Mouse (Mus musculus): Measurements from ENCODE around the gene Gm18336.
"Not testable (repeated sequence)": the region's sequence is repeated elsewhere in the genome, so short reads cannot be mapped to it uniquely, and the experiment has no call there.

Gene Gm18336

GRCm38 (mm10) chrX:73398636-73399035, at the start of gene Gm18336:
TSS of gene Gm18336 (minus strand) at chrX:73398736.
- DNase-seq (ENCODE audit: low spot score in 2 of 2): not testable (repeated sequence)

GRCm38 (mm10) chrX:73441428-73441827, 42.9 kb upstream of the Gm18336 start:
- DNase-seq (ENCODE audit: low spot score in 2 of 2): no peak

- DNase-seq (ENCODE audit: low spot score in 2 of 2): no peak
Observed at GRCm38 (mm10) chrX:73435252-73435651, 36.7 kb upstream of the Gm18336 start, which contains the start of gene Trex2. TSS of gene Trex2 (minus strand) at chrX:73435344.

GRCm38 (mm10) chrX:73432850-73433249, 34.3 kb upstream of the Gm18336 start:
- DNase-seq (ENCODE audit: low spot score in 2 of 2): no peak

GRCm38 (mm10) chrX:73430036-73430435, 31.5 kb upstream of the Gm18336 start:
- no peak for DNase-seq (ENCODE audit: low spot score in 2 of 2)

- DNase-seq (ENCODE audit: low spot score in 2 of 2): no peak
Observed at GRCm38 (mm10) chrX:73412767-73413166, 14.2 kb upstream of the Gm18336 start.

- no peak for DNase-seq (ENCODE audit: low spot score in 2 of 2)
Observed at GRCm38 (mm10) chrX:73410880-73411517, 12.5 kb upstream of the Gm18336 start, which contains the start of gene Zfp92. TSS of gene Zfp92 (plus strand) at chrX:73411096.

- no peak for DNase-seq (ENCODE audit: low spot score in 2 of 2)
Observed at GRCm38 (mm10) chrX:73401616-73402015, 3.1 kb upstream of the Gm18336 start.

- DNase-seq (ENCODE audit: low spot score in 2 of 2): no peak
Observed at GRCm38 (mm10) chrX:73400951-73401350, 2.4 kb upstream of the Gm18336 start.

- DNase-seq (ENCODE audit: low spot score in 2 of 2): no peak
Observed at GRCm38 (mm10) chrX:73396446-73396845, 2.1 kb downstream of the Gm18336 start.

GRCm38 (mm10) chrX:73391481-73391880, 7.1 kb downstream of the Gm18336 start:
- no peak for DNase-seq (ENCODE audit: low spot score in 2 of 2)

- DNase-seq (ENCODE audit: low spot score in 2 of 2): no peak
Observed at GRCm38 (mm10) chrX:73384924-73385323, 13.6 kb downstream of the Gm18336 start.

GRCm38 (mm10) chrX:73384419-73384818, 14.1 kb downstream of the Gm18336 start:
- peak in 1 of 2 experiments; percentile 5 for DNase-seq (ENCODE audit: low spot score in 2 of 2)

- DNase-seq (ENCODE audit: low spot score in 2 of 2): no peak
Observed at GRCm38 (mm10) chrX:73363291-73363690, 35.2 kb downstream of the Gm18336 start.

GRCm38 (mm10) chrX:73356719-73357118, 41.8 kb downstream of the Gm18336 start:
- no peak for DNase-seq (ENCODE audit: low spot score in 2 of 2)

- DNase-seq (ENCODE audit: low spot score in 2 of 2): no peak
Observed at GRCm38 (mm10) chrX:73356163-73356562, 42.4 kb downstream of the Gm18336 start.

Data from left cerebral cortex, adult 9 months (tissue).